31 mouse cellular contexts compared by ENCODE assay signal in the genomic region with DNA sequence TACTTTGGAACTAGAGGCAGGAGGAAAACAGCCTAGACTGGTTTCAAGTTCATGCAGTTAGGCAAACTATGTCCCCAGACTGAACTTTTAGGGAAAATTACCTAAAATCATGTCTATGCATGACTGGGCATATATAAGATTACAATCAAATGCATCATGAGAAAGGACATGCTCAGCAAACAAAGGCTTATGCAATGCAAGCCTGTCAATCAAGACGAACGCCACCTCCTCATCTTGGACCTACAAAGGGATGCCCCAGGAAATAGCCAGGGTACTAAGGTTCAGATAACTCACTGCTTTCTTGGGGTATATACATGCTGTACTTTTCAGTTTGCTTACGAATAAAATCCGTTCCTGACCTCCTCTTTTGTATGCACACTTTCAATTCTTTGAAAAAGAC.
"Had no signal": no experiment of that assay in that cellular context is flagged by ENCODE, and none has a peak within 500 bp of the region (broad histone marks: within the 10 kb centered on the region; RNA-seq: fewer than 3 reads in every experiment).

No protein-coding gene starts in this region.

- H3K9ac ChIP-seq: limb, embryonic 12.5 days; limb, embryonic 13.5 days; limb, embryonic 15.5 days; liver, embryonic 12.5 days; liver, embryonic 13.5 days; liver, embryonic 14.5 days; liver, embryonic 15.5 days; liver, postnatal 0 days; lung, embryonic 14.5 days; lung, embryonic 15.5 days; midbrain, embryonic 12.5 days; midbrain, embryonic 13.5 days; midbrain, embryonic 15.5 days had no signal

- H3K4me1 ChIP-seq: limb, embryonic 10.5 days; limb, embryonic 12.5 days; limb, embryonic 15.5 days; liver, embryonic 12.5 days; liver, embryonic 13.5 days; liver, embryonic 15.5 days; lung, embryonic 15.5 days; midbrain, embryonic 10.5 days; midbrain, embryonic 12.5 days; midbrain, embryonic 13.5 days; midbrain, embryonic 15.5 days had no signal

- H3K36me3 ChIP-seq: limb, embryonic 10.5 days; limb, embryonic 12.5 days; limb, embryonic 13.5 days; limb, embryonic 15.5 days; liver, embryonic 12.5 days; liver, embryonic 13.5 days; liver, embryonic 15.5 days; lung, embryonic 15.5 days; midbrain, embryonic 10.5 days; midbrain, embryonic 12.5 days; midbrain, embryonic 13.5 days; midbrain, embryonic 15.5 days had no signal

- H3K27me3 ChIP-seq: limb, embryonic 12.5 days; limb, embryonic 13.5 days; limb, embryonic 15.5 days; liver, embryonic 13.5 days; lung, embryonic 15.5 days; midbrain, embryonic 12.5 days; midbrain, embryonic 13.5 days; midbrain, embryonic 15.5 days had no signal

- H3K4me2 ChIP-seq: limb, embryonic 12.5 days; limb, embryonic 13.5 days; limb, embryonic 15.5 days; liver, embryonic 11.5 days; liver, embryonic 12.5 days; liver, embryonic 13.5 days; liver, embryonic 15.5 days; lung, embryonic 14.5 days; lung, embryonic 15.5 days; midbrain, embryonic 11.5 days; midbrain, embryonic 12.5 days; midbrain, embryonic 13.5 days; midbrain, embryonic 15.5 days had no signal

- DNase-seq: left cerebral cortex, postnatal 4 days; liver; liver, embryonic 13.5 days; liver, postnatal 0 days; lung, adult 18-20 months; lung, adult 2 months; lung, embryonic 14.5 days; lung, postnatal 10 days; lung, postnatal 14 days; lung, postnatal 36 days; lung, postnatal 4 days; midbrain, embryonic 14.5 days had no signal

- H3K4me3 ChIP-seq: limb, embryonic 10.5 days; limb, embryonic 12.5 days; limb, embryonic 13.5 days; limb, embryonic 15.5 days; liver, embryonic 12.5 days; liver, embryonic 13.5 days; liver, embryonic 15.5 days; lung, embryonic 15.5 days; megakaryocyte, embryonic 14.5 days; midbrain, embryonic 10.5 days; midbrain, embryonic 12.5 days; midbrain, embryonic 13.5 days; midbrain, embryonic 15.5 days; myocyte had no signal

- H3K9me3 ChIP-seq: limb, embryonic 10.5 days; limb, embryonic 12.5 days; limb, embryonic 13.5 days; limb, embryonic 15.5 days; liver, embryonic 12.5 days; liver, embryonic 13.5 days; liver, embryonic 15.5 days; lung, embryonic 15.5 days; megakaryocyte, embryonic 14.5 days; midbrain, embryonic 10.5 days; midbrain, embryonic 12.5 days; midbrain, embryonic 13.5 days; midbrain, embryonic 15.5 days had no signal

- ATAC-seq: liver, embryonic 12.5 days; liver, postnatal 0 days; lung, postnatal 0 days; midbrain, embryonic 13.5 days; midbrain, embryonic 15.5 days; midbrain, embryonic 16.5 days had no signal

- H3K27ac ChIP-seq: limb, embryonic 10.5 days; limb, embryonic 12.5 days; limb, embryonic 13.5 days; limb, embryonic 15.5 days; liver, embryonic 12.5 days; liver, embryonic 13.5 days; liver, embryonic 14.5 days; liver, embryonic 15.5 days; lung, embryonic 15.5 days; macrophage; midbrain, embryonic 10.5 days; midbrain, embryonic 12.5 days; midbrain, embryonic 13.5 days; midbrain, embryonic 15.5 days had no signal
